ENCODE assay signal across 8 mouse cellular contexts in the genomic region with DNA sequence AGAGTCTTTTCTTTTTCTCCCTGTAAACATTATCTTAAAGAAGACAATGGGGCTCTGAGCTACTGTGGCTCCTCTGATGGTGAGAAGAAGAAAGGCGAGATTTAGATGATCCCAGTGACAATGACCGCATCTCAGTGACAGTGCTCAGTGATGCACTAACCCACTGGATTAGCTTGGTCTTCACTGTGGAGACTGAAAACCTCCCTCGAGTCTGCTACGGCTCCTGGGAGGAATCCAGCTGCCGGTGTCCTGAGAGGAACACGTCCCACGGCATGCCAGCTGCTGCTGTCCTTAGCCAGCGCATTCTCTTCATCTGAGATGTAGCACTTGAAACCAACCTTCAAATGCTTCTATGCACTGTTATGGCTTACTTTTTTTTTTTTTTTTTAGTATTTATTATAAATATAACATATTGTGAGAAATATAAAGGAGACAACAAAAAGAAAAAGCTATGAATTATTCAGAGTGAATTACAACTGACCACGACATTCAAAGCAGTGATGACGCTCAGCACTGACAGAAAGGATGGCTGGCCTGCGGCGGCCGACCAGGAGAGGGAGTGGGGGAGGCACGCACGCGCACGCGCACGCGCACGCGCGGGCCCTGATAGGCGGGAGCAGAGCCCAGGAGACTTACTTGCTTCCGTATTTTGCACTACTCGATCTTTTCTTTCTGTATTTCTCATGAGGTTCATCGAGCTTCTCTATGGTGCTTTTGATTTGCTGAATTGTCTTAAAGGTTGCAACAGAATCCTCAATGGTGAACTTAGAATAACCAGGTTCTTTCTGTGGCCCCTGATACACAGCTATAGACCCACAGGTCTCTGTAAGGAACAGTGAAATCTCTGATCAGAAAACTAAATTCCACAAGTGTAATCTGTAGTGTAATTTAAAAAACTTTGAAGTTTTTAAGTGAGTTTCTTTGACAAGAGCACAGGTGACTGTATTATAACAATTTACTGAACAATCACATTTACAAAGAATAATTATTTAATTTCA. TPM values are rescaled to one million over a fixed set of nuclear protein-coding genes. Genes with fewer than 3 reads are reported as not detected.
DNase-seq lines count a peak whose midpoint lies in the region; ATAC-seq and TF ChIP-seq lines count a peak whose summit lies in the region.

No protein-coding gene starts in this region.

- TF ChIP-seq CTCF in brain, embryonic 14.5 days (IDR thresholded peaks at IDR 0.05; ENCODE audit: borderline replicate concordance, extremely low read depth, insufficient read depth, insufficient read length), result peak; percentile 54; the same call in 1 of the 2 replicates
- TF ChIP-seq CTCF in lung, adult 2 months (IDR thresholded peaks at IDR 0.05; ENCODE audit: insufficient read depth, low read length), result 0 out of 2 replicates have a peak, but pooled peaks have one; percentile 24

- no peak overlapping the region for H3K4me3 ChIP-seq in embryonic facial prominence, embryonic 14.5 days (ENCODE audit: low read depth, low read length)
- peak overlapping the region; percentile 36 for H3K4me3 ChIP-seq in heart, embryonic 12.5 days
- H3K4me3 ChIP-seq in lung, adult 2 months (replicated peaks; ENCODE audit: extremely low read depth, low read depth, low read length), result no peak overlapping the region
- H3K4me3 ChIP-seq in neural tube, embryonic 11.5 days (ENCODE audit: low read depth, low read length), result no peak overlapping the region

- 0 out of 2 replicates have a peak overlapping the region, but pooled peaks have one; percentile 3 for H3K9ac ChIP-seq in embryonic facial prominence, embryonic 14.5 days (ENCODE audit: low read depth, low read length)
- peak overlapping the region; percentile 54; the same call in 1 of the 2 replicates for H3K9ac ChIP-seq in heart, embryonic 12.5 days
- no peak overlapping the region for H3K9ac ChIP-seq in neural tube, embryonic 11.5 days (ENCODE audit: low read length)

- H3K9me3 ChIP-seq in embryonic facial prominence, embryonic 14.5 days (ENCODE audit: control insufficient read depth, low read length), result no peaks in the 10 kb centered on the region
- no peaks in the 10 kb centered on the region for H3K9me3 ChIP-seq in heart, embryonic 12.5 days (replicated peaks)
- H3K9me3 ChIP-seq in neural tube, embryonic 11.5 days (ENCODE audit: control insufficient read depth, low read length), result no peaks in the 10 kb centered on the region

- peaks cover 39% of the 10 kb centered on the region for H3K36me3 ChIP-seq in embryonic facial prominence, embryonic 14.5 days (ENCODE audit: control insufficient read depth, insufficient read depth, low read length)
- peaks cover 38% of the 10 kb centered on the region for H3K36me3 ChIP-seq in heart, embryonic 12.5 days
- peaks cover 2% of the 10 kb centered on the region; the same call in 1 of the 2 replicates for H3K36me3 ChIP-seq in neural tube, embryonic 11.5 days (ENCODE audit: control insufficient read depth, insufficient read depth, low read length)

- peak; percentile 90 for DNase-seq in brain, embryonic 14.5 days (ENCODE audit: low read depth)
- peak; percentile 73 for DNase-seq in embryonic facial prominence, embryonic 14.5 days (ENCODE audit: low spot score)
- DNase-seq in kidney, postnatal 10 days, result peak; percentile 70
- no peak for DNase-seq in lung, adult 2 months
- DNase-seq in neural tube, embryonic 11.5 days (ENCODE audit: low spot score), result peak; percentile 85
- DNase-seq in testis, postnatal 14 days (ENCODE audit: low spot score), result peak; percentile 42

- H3K4me1 ChIP-seq in embryonic facial prominence, embryonic 14.5 days (ENCODE audit: control insufficient read depth, insufficient read depth, low read length), result no peaks in the 10 kb centered on the region
- H3K4me1 ChIP-seq in heart, embryonic 12.5 days (replicated peaks), result peaks cover 1% of the 10 kb centered on the region
- H3K4me1 ChIP-seq in lung, adult 2 months (ENCODE audit: control insufficient read depth, insufficient read depth, low read length), result no peaks in the 10 kb centered on the region
- H3K4me1 ChIP-seq in neural tube, embryonic 11.5 days (ENCODE audit: control insufficient read depth, insufficient read depth, low read length), result no peaks in the 10 kb centered on the region

- ATAC-seq in CD4-positive, CD25-positive, alpha-beta regulatory T cell, adult 4 months, result peak; percentile 71
- peak; percentile 86 for ATAC-seq in embryonic facial prominence, embryonic 14.5 days (ENCODE audit: low read depth)
- ATAC-seq in heart, embryonic 12.5 days (ENCODE audit: insufficient number of reproducible peaks, low FRiP score), result peak; percentile 73; the same call in 1 of the 2 replicates
- peak; percentile 83 for ATAC-seq in neural tube, embryonic 11.5 days (ENCODE audit: insufficient read depth, low FRiP score, low TSS enrichment)

- no peak for TF ChIP-seq POLR2A in brain, embryonic 14.5 days (IDR thresholded peaks at IDR 0.05; ENCODE audit: borderline replicate concordance, extremely low read depth, insufficient read depth, insufficient read length, poor library complexity, severe bottlenecking)
- TF ChIP-seq POLR2A in lung, adult 2 months (IDR thresholded peaks at IDR 0.05; ENCODE audit: borderline replicate concordance, extremely low read depth, low read depth, low read length), result no peak

- no peaks in the 10 kb centered on the region for H3K27me3 ChIP-seq in embryonic facial prominence, embryonic 14.5 days (replicated peaks; ENCODE audit: control insufficient read depth, insufficient read depth, low read length)
- H3K27me3 ChIP-seq in heart, embryonic 12.5 days (replicated peaks), result no peaks in the 10 kb centered on the region
- no peaks in the 10 kb centered on the region for H3K27me3 ChIP-seq in neural tube, embryonic 11.5 days (ENCODE audit: control insufficient read depth, insufficient read depth, low read length)

- peak overlapping the region; percentile 33; the same call in 1 of the 2 replicates for H3K4me2 ChIP-seq in embryonic facial prominence, embryonic 14.5 days (ENCODE audit: low read depth, low read length)
- H3K4me2 ChIP-seq in heart, embryonic 12.5 days, result peak overlapping the region; percentile 54
- peak overlapping the region; percentile 26; the same call in 1 of the 2 replicates for H3K4me2 ChIP-seq in neural tube, embryonic 11.5 days (ENCODE audit: low read depth)

- 35% methylated on average over 27 of the region's 27 CpGs for WGBS in embryonic facial prominence, embryonic 14.5 days
- 31% methylated on average over 27 of the region's 27 CpGs for WGBS in heart, embryonic 12.5 days
- WGBS in lung, adult 2 months, result 37% methylated on average over 27 of the region's 27 CpGs
- 35% methylated on average over 27 of the region's 27 CpGs for WGBS in neural tube, embryonic 11.5 days

- no peak overlapping the region for H3K27ac ChIP-seq in embryonic facial prominence, embryonic 14.5 days (replicated peaks; ENCODE audit: low read depth, low read length)
- H3K27ac ChIP-seq in heart, embryonic 12.5 days (ENCODE audit: poor library complexity, severe bottlenecking), result no peak overlapping the region
- H3K27ac ChIP-seq in neural tube, embryonic 11.5 days (ENCODE audit: low read depth, low read length), result no peak overlapping the region

RNA-seq across cellular contexts. Expression of a gene that starts 18.9 kb away (rescaled TPM):
- not detected for polyA plus RNA-seq in CD4-positive, CD25-positive, alpha-beta regulatory T cell, adult 4 months (2017; shearing (Covaris generic))
- 0.08 and 0.18 TPM in 2 replicates for polyA plus RNA-seq in brain, embryonic 14.5 days (2012; rRNA removed)
- 0.13 and 0.64 TPM in 2 replicates for polyA plus RNA-seq in embryonic facial prominence, embryonic 14.5 days (2014; fragmentation: Nextera tagmentation; extraction: Ambion mirVana)
- polyA plus RNA-seq in heart, embryonic 12.5 days (2016; fragmentation: Nextera tagmentation; extraction: Ambion mirVana), result not detected in 2 replicates
- 2.2 and 2.8 TPM in 2 replicates for polyA plus RNA-seq in lung, adult 2 months (2012; rRNA removed)
- not detected in 2 replicates for polyA plus RNA-seq in neural tube, embryonic 11.5 days (2014; fragmentation: Nextera tagmentation; extraction: Ambion mirVana)
